Mouse (Mus musculus) stomach, postnatal 0 days (tissue): Measurements from ENCODE around the gene Pfkm.

Source experiments
- CTCF ChIP-seq: IDR thresholded peaks from 2 replicates; pipeline ENCODE4 v1.5.1; 2016; ENCODE audit warnings: antibody characterized with exemption, low read depth, mild to moderate bottlenecking, moderate library complexity
- EP300 ChIP-seq: optimal IDR thresholded peaks from 2 replicates; pipeline ENCODE3; 2016; ENCODE audit warnings: antibody characterized with exemption

- TF ChIP-seq CTCF (no peak), EP300 (no peak)
Observed at GRCm38 (mm10) chr15:98177320-98177719, 84.9 kb downstream of the Pfkm start.
